Mouse (Mus musculus): ENCODE measurements at regions not wholly inside any gene's neighbourhood (a gene's known extent, or its start where the extent isn't known, plus 50 kb on each side); places are given as distances from the start of the nearest gene placed in this dataset.

GRCm38 (mm10) chrX:12916684-12917083 lies 154.6 kb upstream of the Usp9x start:
- peak overlapping the region; percentile 34 for H3K4me2 ChIP-seq (ENCODE audit: low read length)
- no peak overlapping the region for H3K27ac ChIP-seq (ENCODE audit: low read depth, low read length)
- no peaks in the 10 kb centered on the region for H3K36me3 ChIP-seq (ENCODE audit: control insufficient read depth, insufficient read depth, low read length)
- peak; percentile 16 for DNase-seq (ENCODE audit: low spot score)
- ATAC-seq: no peak
- 32% methylated on average over 11 of the region's 11 CpGs for WGBS
- H3K27me3 ChIP-seq (replicated peaks; ENCODE audit: control insufficient read depth, insufficient read depth, low read length): no peaks in the 10 kb centered on the region
- no peaks in the 10 kb centered on the region for H3K9me3 ChIP-seq (replicated peaks; ENCODE audit: control insufficient read depth, low read length)
- H3K4me1 ChIP-seq (ENCODE audit: control insufficient read depth, insufficient read depth, low read length): no peaks in the 10 kb centered on the region
- no peak overlapping the region for H3K4me3 ChIP-seq (ENCODE audit: low read depth, low read length)
- no peak overlapping the region for H3K9ac ChIP-seq (ENCODE audit: low read length)

GRCm38 (mm10) chrX:12900256-12900655 lies 138.4 kb upstream of the Med14 start:
- Histone ChIP-seq H3K4me1 (ENCODE audit: control insufficient read depth, insufficient read depth, low read length) (no peaks in the 10 kb centered on the region), H3K36me3 (ENCODE audit: control insufficient read depth, insufficient read depth, low read length) (no peaks in the 10 kb centered on the region), H3K9ac (ENCODE audit: low read length) (no peak overlapping the region), H3K4me3 (ENCODE audit: low read depth, low read length) (no peak overlapping the region), H3K27ac (ENCODE audit: low read depth, low read length) (no peak overlapping the region), H3K4me2 (ENCODE audit: low read length) (no peak overlapping the region), H3K27me3 (replicated peaks; ENCODE audit: control insufficient read depth, insufficient read depth, low read length) (no peaks in the 10 kb centered on the region), H3K9me3 (replicated peaks; ENCODE audit: control insufficient read depth, low read length) (no peaks in the 10 kb centered on the region)
- 75% methylated on average over 7 of the region's 7 CpGs for WGBS
- ATAC-seq (no peak), DNase-seq (ENCODE audit: low spot score) (no peak)

- no peak overlapping the region for H3K27ac ChIP-seq (ENCODE audit: low read depth, low read length)
- no peak overlapping the region for H3K4me2 ChIP-seq (ENCODE audit: low read length)
- H3K4me3 ChIP-seq (ENCODE audit: low read depth, low read length): no peak overlapping the region
- H3K36me3 ChIP-seq (ENCODE audit: control insufficient read depth, insufficient read depth, low read length): no peaks in the 10 kb centered on the region
- no peaks in the 10 kb centered on the region for H3K27me3 ChIP-seq (replicated peaks; ENCODE audit: control insufficient read depth, insufficient read depth, low read length)
- DNase-seq (ENCODE audit: low spot score): no peak
- H3K9me3 ChIP-seq (replicated peaks; ENCODE audit: control insufficient read depth, low read length): no peaks in the 10 kb centered on the region
- H3K9ac ChIP-seq (ENCODE audit: low read length): no peak overlapping the region
- no peak for ATAC-seq
- H3K4me1 ChIP-seq (ENCODE audit: control insufficient read depth, insufficient read depth, low read length): no peaks in the 10 kb centered on the region
- 78% methylated on average over 7 of the region's 7 CpGs for WGBS
These were observed 129.6 kb upstream of the Med14 start for GRCm38 (mm10) chrX:12891468-12891867.

- H3K27ac ChIP-seq (ENCODE audit: low read depth, low read length): peak overlapping the region; percentile 68
- 0 out of 2 replicates have a peak overlapping the region, but pooled peaks have one; percentile 2 for H3K9ac ChIP-seq (ENCODE audit: low read length)
- no peaks in the 10 kb centered on the region for H3K36me3 ChIP-seq (ENCODE audit: control insufficient read depth, insufficient read depth, low read length)
- ATAC-seq (peak; percentile 6; the same call in 1 of the 2 replicates), DNase-seq (ENCODE audit: low spot score) (no peak)
- H3K4me3 ChIP-seq (ENCODE audit: low read depth, low read length): no peak overlapping the region
- 56% methylated on average over 3 of the region's 3 CpGs for WGBS
- H3K27me3 ChIP-seq (replicated peaks; ENCODE audit: control insufficient read depth, insufficient read depth, low read length): no peaks in the 10 kb centered on the region
- H3K4me2 ChIP-seq (ENCODE audit: low read length): 0 out of 2 replicates have a peak overlapping the region, but pooled peaks have one; percentile 20
- no peaks in the 10 kb centered on the region for H3K9me3 ChIP-seq (replicated peaks; ENCODE audit: control insufficient read depth, low read length)
- no peaks in the 10 kb centered on the region for H3K4me1 ChIP-seq (ENCODE audit: control insufficient read depth, insufficient read depth, low read length)
These were observed 127.6 kb upstream of the Med14 start for GRCm38 (mm10) chrX:12889482-12889808.

GRCm38 (mm10) chrX:12888708-12889481 lies 127.0 kb upstream of the Med14 start:
- peak overlapping the region; percentile 2; the same call in 1 of the 2 replicates for H3K9ac ChIP-seq (ENCODE audit: low read length)
- no peaks in the 10 kb centered on the region for H3K27me3 ChIP-seq (replicated peaks; ENCODE audit: control insufficient read depth, insufficient read depth, low read length)
- no peak for DNase-seq (ENCODE audit: low spot score)
- no peaks in the 10 kb centered on the region for H3K9me3 ChIP-seq (replicated peaks; ENCODE audit: control insufficient read depth, low read length)
- no peaks in the 10 kb centered on the region for H3K4me1 ChIP-seq (ENCODE audit: control insufficient read depth, insufficient read depth, low read length)
- H3K4me3 ChIP-seq (ENCODE audit: low read depth, low read length): no peak overlapping the region
- peak overlapping the region; percentile 68 for H3K27ac ChIP-seq (ENCODE audit: low read depth, low read length)
- ATAC-seq: peak; percentile 72
- 0 out of 2 replicates have a peak overlapping the region, but pooled peaks have one; percentile 20 for H3K4me2 ChIP-seq (ENCODE audit: low read length)
- WGBS: 46% methylated on average over 3 of the region's 3 CpGs
- no peaks in the 10 kb centered on the region for H3K36me3 ChIP-seq (ENCODE audit: control insufficient read depth, insufficient read depth, low read length)

- peak; percentile 64 for ATAC-seq
- no peak for DNase-seq (ENCODE audit: low spot score)
These were observed 126.3 kb upstream of the Med14 start for GRCm38 (mm10) chrX:12888010-12888707.

GRCm38 (mm10) chrX:12887516-12887915 lies 125.6 kb upstream of the Med14 start:
- no peak overlapping the region for H3K4me2 ChIP-seq (ENCODE audit: low read length)
- ATAC-seq (no peak), DNase-seq (ENCODE audit: low spot score) (no peak)
- no peak overlapping the region for H3K9ac ChIP-seq (ENCODE audit: low read length)
- no peaks in the 10 kb centered on the region for H3K9me3 ChIP-seq (replicated peaks; ENCODE audit: control insufficient read depth, low read length)
- 29% methylated on average over 2 of the region's 2 CpGs for WGBS
- H3K27ac ChIP-seq (ENCODE audit: low read depth, low read length): peak overlapping the region; percentile 59
- H3K4me3 ChIP-seq (ENCODE audit: low read depth, low read length): no peak overlapping the region
- H3K4me1 ChIP-seq (ENCODE audit: control insufficient read depth, insufficient read depth, low read length): no peaks in the 10 kb centered on the region
- no peaks in the 10 kb centered on the region for H3K36me3 ChIP-seq (ENCODE audit: control insufficient read depth, insufficient read depth, low read length)
- no peaks in the 10 kb centered on the region for H3K27me3 ChIP-seq (replicated peaks; ENCODE audit: control insufficient read depth, insufficient read depth, low read length)

More at GRCm38 (mm10) chrX:12888010-12888707, 126.3 kb upstream of the Med14 start:
- Histone ChIP-seq H3K9me3 (replicated peaks; ENCODE audit: control insufficient read depth, low read length) (no peaks in the 10 kb centered on the region), H3K4me2 (ENCODE audit: low read length) (0 out of 2 replicates have a peak overlapping the region, but pooled peaks have one; percentile 0), H3K36me3 (ENCODE audit: control insufficient read depth, insufficient read depth, low read length) (no peaks in the 10 kb centered on the region), H3K4me1 (ENCODE audit: control insufficient read depth, insufficient read depth, low read length) (no peaks in the 10 kb centered on the region), H3K9ac (ENCODE audit: low read length) (no peak overlapping the region), H3K4me3 (ENCODE audit: low read depth, low read length) (no peak overlapping the region), H3K27me3 (replicated peaks; ENCODE audit: control insufficient read depth, insufficient read depth, low read length) (no peaks in the 10 kb centered on the region), H3K27ac (ENCODE audit: low read depth, low read length) (peak overlapping the region; percentile 59)
- 52% methylated on average over 11 of the region's 11 CpGs for WGBS

- Histone ChIP-seq H3K27ac (ENCODE audit: low read depth, low read length) (no peak overlapping the region), H3K4me3 (ENCODE audit: low read depth, low read length) (no peak overlapping the region), H3K9ac (ENCODE audit: low read length) (no peak overlapping the region), H3K27me3 (replicated peaks; ENCODE audit: control insufficient read depth, insufficient read depth, low read length) (no peaks in the 10 kb centered on the region), H3K36me3 (ENCODE audit: control insufficient read depth, insufficient read depth, low read length) (no peaks in the 10 kb centered on the region), H3K9me3 (replicated peaks; ENCODE audit: control insufficient read depth, low read length) (no peaks in the 10 kb centered on the region), H3K4me2 (ENCODE audit: low read length) (no peak overlapping the region), H3K4me1 (ENCODE audit: control insufficient read depth, insufficient read depth, low read length) (no peaks in the 10 kb centered on the region)
- WGBS: 38% methylated on average over 18 of the region's 18 CpGs
- ATAC-seq: peak; percentile 35; the same call in 1 of the 2 replicates
- no peak for DNase-seq (ENCODE audit: low spot score)
These were observed 124.5 kb upstream of the Med14 start for GRCm38 (mm10) chrX:12886160-12887048.
